Mouse (Mus musculus): ENCODE results near the gene Ugp2.

- TF ChIP-seq CTCF (IDR thresholded peaks at IDR 0.05; ENCODE audit: control insufficient read depth, insufficient read depth, insufficient replicate concordance, low read depth, low read length), result no peak
- no peak for TF ChIP-seq POLR2A (IDR thresholded peaks at IDR 0.05; ENCODE audit: control insufficient read depth, low read depth, low read length)
These were observed 25.0 kb downstream of the Ugp2 start for GRCm38 (mm10) chr11:21346020-21346419.

All from testis, adult 2 months (tissue).